Mouse (Mus musculus): ENCODE data around the gene Mrpl41. TPM values are rescaled to one million over a fixed set of nuclear protein-coding genes. Genes with fewer than 3 reads are reported as not detected.

Gene Mrpl41
- polyA plus RNA-seq, 1 experiment from 2014 or later = 179 TPM

DNA sequence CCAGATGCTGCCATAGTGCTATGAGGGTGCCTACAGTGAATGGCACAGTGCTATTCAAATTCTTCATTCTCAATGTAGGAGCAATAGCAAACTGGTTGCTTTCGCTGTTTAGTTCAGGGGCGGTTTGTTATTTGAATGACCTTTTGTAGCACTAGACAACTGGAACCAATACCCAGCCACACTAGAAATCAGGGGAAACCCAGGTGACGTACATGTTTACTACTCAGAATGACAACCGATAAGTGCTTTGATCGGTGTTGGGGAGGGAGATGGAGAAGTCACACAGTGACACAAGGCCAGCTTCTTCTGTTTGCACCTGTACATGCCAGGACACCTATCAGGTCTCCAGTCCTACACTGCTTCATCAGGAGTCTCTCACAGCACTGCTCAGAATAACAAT lies 45.3 kb downstream of the Mrpl41 start:
- Histone ChIP-seq H3K27ac (replicated peaks) (no peak overlapping the region), H3K9me3 (replicated peaks) (no peaks in the 10 kb centered on the region), H3K4me1 (peaks cover 16% of the 10 kb centered on the region), H3K27me3 (replicated peaks) (no peaks in the 10 kb centered on the region), H3K36me3 (peaks cover 10% of the 10 kb centered on the region), H3K4me3 (replicated peaks) (no peak overlapping the region), H3K4me2 (no peak overlapping the region), H3K9ac (replicated peaks) (no peak overlapping the region)
- ATAC-seq (ENCODE audit: low FRiP score) = no peak
- 91% methylated on average over 5 of the region's 5 CpGs for WGBS

DNA sequence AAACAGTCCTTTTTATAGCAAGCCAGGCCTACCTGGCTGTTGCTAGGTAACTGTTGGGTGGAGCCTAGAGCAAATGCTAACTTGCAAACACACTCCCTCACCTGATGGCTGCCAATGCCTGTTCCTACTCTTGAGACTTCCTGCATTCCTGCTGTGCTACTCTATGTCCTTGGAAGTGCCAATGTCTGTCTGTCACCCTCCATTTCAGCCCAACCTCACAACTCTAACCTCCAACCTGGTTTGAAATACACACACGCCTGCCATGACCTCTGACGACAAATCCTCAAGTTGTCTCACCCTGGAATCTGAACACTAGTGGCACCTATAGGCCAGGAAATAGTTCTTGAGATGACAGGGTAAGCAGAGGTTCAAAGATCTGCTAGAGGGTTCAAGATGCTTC lies 45.8 kb downstream of the Mrpl41 start:
- 73% methylated on average over 2 of the region's 2 CpGs for WGBS
- Histone ChIP-seq H3K4me3 (replicated peaks) (no peak overlapping the region), H3K4me2 (no peak overlapping the region), H3K27me3 (replicated peaks) (no peaks in the 10 kb centered on the region), H3K27ac (replicated peaks) (no peak overlapping the region), H3K9ac (replicated peaks) (no peak overlapping the region), H3K9me3 (replicated peaks) (no peaks in the 10 kb centered on the region), H3K36me3 (peaks cover 10% of the 10 kb centered on the region), H3K4me1 (peaks cover 11% of the 10 kb centered on the region)
- ATAC-seq (ENCODE audit: low FRiP score) = no peak

DNA sequence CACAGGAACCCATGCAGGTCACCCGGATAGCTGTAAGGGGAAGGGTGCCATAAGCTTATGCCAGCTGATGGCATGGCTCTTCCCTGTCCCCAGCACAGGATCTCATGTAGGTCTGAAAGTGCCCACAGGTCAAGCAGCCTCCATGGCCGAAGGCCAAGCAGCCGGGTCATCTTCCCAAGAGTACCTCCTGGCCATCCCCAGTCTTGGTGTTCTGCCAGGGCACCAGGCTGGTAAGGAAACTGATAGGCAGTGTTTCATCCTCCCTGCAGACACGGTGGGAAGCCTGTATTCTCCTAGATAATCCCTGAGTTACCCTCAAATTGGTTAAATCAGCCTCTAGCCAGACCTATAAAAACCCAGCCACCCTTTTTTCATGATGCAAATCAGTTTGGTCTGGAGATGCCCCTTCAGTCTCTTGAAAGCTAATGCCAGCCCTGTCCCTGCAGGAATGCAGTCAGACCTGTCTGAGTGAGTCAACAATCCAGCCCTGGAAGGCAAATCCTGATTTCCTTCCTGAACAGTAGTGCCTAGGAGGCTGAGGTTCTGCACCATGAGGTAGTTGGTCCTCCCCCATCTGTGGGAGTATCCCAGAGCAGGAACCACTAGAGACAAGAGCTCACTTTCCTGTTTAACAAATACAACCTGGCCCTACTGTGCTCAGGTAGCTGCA lies 47.0 kb downstream of the Mrpl41 start:
- no peaks in the 10 kb centered on the region for H3K4me1 ChIP-seq
- H3K4me3 ChIP-seq (replicated peaks) = no peak overlapping the region
- no peaks in the 10 kb centered on the region for H3K27me3 ChIP-seq (replicated peaks)
- 78% methylated on average over 4 of the region's 4 CpGs for WGBS
- ATAC-seq (ENCODE audit: low FRiP score) = no peak
- H3K36me3 ChIP-seq = peaks cover 10% of the 10 kb centered on the region
- no peak overlapping the region for H3K27ac ChIP-seq (replicated peaks)
- H3K9me3 ChIP-seq (replicated peaks) = no peaks in the 10 kb centered on the region
- H3K9ac ChIP-seq (replicated peaks) = no peak overlapping the region
- no peak overlapping the region for H3K4me2 ChIP-seq

DNA sequence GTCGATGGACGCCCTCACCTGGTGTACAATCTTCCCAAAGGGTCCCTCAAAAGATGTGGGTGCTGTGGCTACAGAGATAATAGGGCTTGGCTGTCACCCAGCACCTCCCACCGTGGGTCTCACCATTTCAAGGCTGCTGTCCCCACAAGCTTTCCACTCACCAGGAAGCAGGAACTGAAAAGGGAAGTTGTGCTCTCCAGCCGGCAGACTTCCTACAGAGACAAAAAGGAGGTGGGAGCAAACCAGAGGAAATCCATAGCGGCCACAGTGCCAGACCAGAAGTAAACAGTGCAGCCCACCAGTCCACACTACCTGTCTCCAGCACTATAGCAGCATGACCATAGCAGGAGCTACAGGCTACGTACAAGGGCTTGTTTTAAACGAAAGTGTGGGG lies 47.9 kb downstream of the Mrpl41 start:
- Histone ChIP-seq H3K9ac (replicated peaks) (no peak overlapping the region), H3K4me1 (no peaks in the 10 kb centered on the region), H3K9me3 (replicated peaks) (no peaks in the 10 kb centered on the region), H3K4me2 (no peak overlapping the region), H3K27me3 (replicated peaks) (no peaks in the 10 kb centered on the region), H3K27ac (replicated peaks) (no peak overlapping the region), H3K36me3 (peaks cover 10% of the 10 kb centered on the region), H3K4me3 (replicated peaks) (no peak overlapping the region)
- ATAC-seq (ENCODE audit: low FRiP score) = no peak
- 74% methylated on average over 7 of the region's 7 CpGs for WGBS

DNA sequence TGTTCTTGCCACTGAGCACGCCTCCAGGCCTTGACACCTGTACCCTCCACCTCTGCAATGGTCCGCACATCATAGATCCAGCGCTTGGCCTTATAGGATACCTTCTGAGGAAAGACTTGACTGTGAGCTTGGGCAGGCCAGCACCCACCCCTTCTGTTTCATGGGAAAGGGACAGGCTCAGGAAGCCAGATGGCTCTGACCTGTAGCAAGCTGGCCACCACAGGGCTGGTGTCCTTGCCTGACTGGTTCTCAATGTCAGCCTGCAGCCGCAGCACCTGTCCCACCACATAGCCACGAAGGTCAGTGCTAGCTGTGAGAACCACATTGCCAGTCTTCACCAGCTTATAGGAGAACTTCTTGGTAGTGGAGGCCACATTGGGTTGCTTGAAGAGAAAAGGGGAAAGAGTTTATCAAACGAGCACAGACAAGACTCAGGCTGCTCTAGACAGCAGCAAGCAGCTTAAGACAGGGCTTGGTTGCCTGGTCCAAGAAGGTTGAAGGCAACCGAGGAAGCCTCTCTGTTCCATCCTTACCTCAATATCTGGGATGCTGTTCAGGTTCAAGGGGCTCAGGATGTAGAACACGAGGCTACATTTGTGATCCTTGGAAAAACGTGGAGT lies 48.4 kb downstream of the Mrpl41 start:
- ATAC-seq (ENCODE audit: low FRiP score) = no peak
- Histone ChIP-seq H3K4me1 (no peaks in the 10 kb centered on the region), H3K27ac (replicated peaks) (no peak overlapping the region), H3K4me2 (no peak overlapping the region), H3K9ac (replicated peaks) (no peak overlapping the region), H3K9me3 (replicated peaks) (no peaks in the 10 kb centered on the region), H3K4me3 (replicated peaks) (no peak overlapping the region), H3K36me3 (peaks cover 10% of the 10 kb centered on the region), H3K27me3 (replicated peaks) (no peaks in the 10 kb centered on the region)
- 89% methylated on average over 9 of the region's 9 CpGs for WGBS

DNA sequence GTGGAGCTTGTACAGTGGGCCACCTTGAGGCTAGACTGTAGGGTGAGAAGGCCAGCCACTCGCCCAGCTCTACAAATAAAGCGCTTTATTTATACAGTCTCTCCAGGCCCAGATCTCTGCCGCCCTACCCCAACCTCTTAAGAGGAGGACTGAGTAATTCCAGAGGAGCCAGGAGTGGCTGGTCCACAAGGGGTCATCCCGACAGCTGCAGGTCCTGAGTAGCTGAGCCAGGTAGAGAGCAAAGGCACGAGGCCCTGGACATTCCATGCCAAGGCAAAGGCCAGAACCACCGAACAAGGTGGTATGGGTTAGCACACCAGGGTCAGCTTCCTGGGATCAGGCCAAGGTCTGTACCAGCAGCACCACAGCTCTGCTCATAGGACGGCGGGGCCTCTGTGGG lies 49.6 kb downstream of the Mrpl41 start:
- no peak overlapping the region for H3K27ac ChIP-seq (replicated peaks)
- no peak overlapping the region for H3K4me2 ChIP-seq
- H3K27me3 ChIP-seq (replicated peaks) = no peaks in the 10 kb centered on the region
- no peak for ATAC-seq (ENCODE audit: low FRiP score)
- H3K36me3 ChIP-seq = peaks cover 10% of the 10 kb centered on the region
- H3K4me1 ChIP-seq = no peaks in the 10 kb centered on the region; the same call in 1 of the 2 replicates
- H3K4me3 ChIP-seq (replicated peaks) = no peak overlapping the region
- H3K9ac ChIP-seq (replicated peaks) = no peak overlapping the region
- no peaks in the 10 kb centered on the region for H3K9me3 ChIP-seq (replicated peaks)
- WGBS = 90% methylated on average over 8 of the region's 8 CpGs

Small RNA genes lying within 50 kb of the gene (microRNA-seq; reads per million reads assigned to microRNA genes)
- gene Gm22875 = not detected

Other genes with a start within 250 kb of the Mrpl41 start
- gene Cacna1b, start 211.9 kb downstream of the Mrpl41 start, polyA plus RNA-seq (2015; fragmentation: Nextera tagmentation; extraction: Ambion mirVana) = 13.9 and 16.0 TPM in 2 replicates
- gene Ehmt1, start 55.5 kb downstream of the Mrpl41 start, polyA plus RNA-seq (2015; fragmentation: Nextera tagmentation; extraction: Ambion mirVana) = 75.0 and 76.4 TPM in 2 replicates
- gene Arrdc1, start 39.8 kb downstream of the Mrpl41 start, polyA plus RNA-seq (2015; fragmentation: Nextera tagmentation; extraction: Ambion mirVana) = 43.9 and 46.8 TPM in 2 replicates
- 21.3 and 26.2 TPM in 2 replicates for gene Zmynd19, start 25.3 kb downstream of the Mrpl41 start, polyA plus RNA-seq (2015; fragmentation: Nextera tagmentation; extraction: Ambion mirVana)
- gene Dph7, start 12.7 kb downstream of the Mrpl41 start, polyA plus RNA-seq (2015; fragmentation: Nextera tagmentation; extraction: Ambion mirVana) = 38.6 and 41.7 TPM in 2 replicates
- gene Pnpla7, start 935 bp upstream of the Mrpl41 start, polyA plus RNA-seq (2015; fragmentation: Nextera tagmentation; extraction: Ambion mirVana) = 2.8 and 5.0 TPM in 2 replicates
- gene Nsmf, start 79.3 kb upstream of the Mrpl41 start, polyA plus RNA-seq (2015; fragmentation: Nextera tagmentation; extraction: Ambion mirVana) = 149 and 173 TPM in 2 replicates
- gene Entpd8, start 105.2 kb upstream of the Mrpl41 start, polyA plus RNA-seq (2015; fragmentation: Nextera tagmentation; extraction: Ambion mirVana) = 0.43 TPM in 1 of 2 replicates, not detected in the other
- 0.52 TPM in 1 of 2 replicates, not detected in the other for gene Noxa1, start 120.1 kb upstream of the Mrpl41 start, polyA plus RNA-seq (2015; fragmentation: Nextera tagmentation; extraction: Ambion mirVana)
- 15.0 and 16.8 TPM in 2 replicates for gene Nrarp, start 205.7 kb upstream of the Mrpl41 start, polyA plus RNA-seq (2015; fragmentation: Nextera tagmentation; extraction: Ambion mirVana)
- gene Tor4a, start 221.8 kb upstream of the Mrpl41 start, polyA plus RNA-seq (2015; fragmentation: Nextera tagmentation; extraction: Ambion mirVana) = 1.6 and 5.9 TPM in 2 replicates
- 101 and 105 TPM in 2 replicates for gene Nelfb, start 236.4 kb upstream of the Mrpl41 start, polyA plus RNA-seq (2015; fragmentation: Nextera tagmentation; extraction: Ambion mirVana)
- gene Stpg3, start 239.5 kb upstream of the Mrpl41 start, polyA plus RNA-seq (2015; fragmentation: Nextera tagmentation; extraction: Ambion mirVana) = not detected in 2 replicates
- not detected in 2 replicates for gene Fam166a, start 243.6 kb upstream of the Mrpl41 start, polyA plus RNA-seq (2015; fragmentation: Nextera tagmentation; extraction: Ambion mirVana)
- 462 and 502 TPM in 2 replicates for gene Tubb4b, start 249.6 kb upstream of the Mrpl41 start, polyA plus RNA-seq (2015; fragmentation: Nextera tagmentation; extraction: Ambion mirVana)